In genomic region chr17:47439396-47440028, GRCm38 (mm10) we compare ENCODE assay signal across 12 mouse cellular contexts. TPM values are rescaled to one million over a fixed set of nuclear protein-coding genes. Genes with fewer than 3 reads are reported as not detected.
DNase-seq lines count a peak whose midpoint lies in the region; TF ChIP-seq lines count a peak whose summit lies in the region.
"Had no signal": no experiment of that assay in that cellular context is flagged by ENCODE, and none has a peak within 500 bp of the region (broad histone marks: within the 10 kb centered on the region; RNA-seq: fewer than 3 reads in every experiment).

No protein-coding gene starts in this region.

- no peak overlapping the region for H3K4me3 ChIP-seq in heart, embryonic 10.5 days
- H3K4me3 ChIP-seq in liver, adult 2 months (ENCODE audit: insufficient read depth, low read depth, low read length): no peak overlapping the region
- H3K4me3 ChIP-seq: erythroblast, embryonic 14.5 days had no signal

- TF ChIP-seq CTCF in liver, adult 2 months (IDR thresholded peaks at IDR 0.05; ENCODE audit: low read depth, low read length): no peak

- H3K9ac ChIP-seq in liver, adult 2 months (ENCODE audit: low read depth, low read length): peak overlapping the region; percentile 32; the same call in 1 of the 2 replicates

- no peaks in the 10 kb centered on the region for H3K36me3 ChIP-seq in heart, embryonic 10.5 days
- H3K36me3 ChIP-seq in liver, adult 2 months (ENCODE audit: control insufficient read depth, insufficient read depth, low read length): no peaks in the 10 kb centered on the region
- H3K36me3 ChIP-seq: hindbrain, embryonic 10.5 days had no signal

- H3K9me3 ChIP-seq in heart, embryonic 10.5 days: no peaks in the 10 kb centered on the region
- H3K9me3 ChIP-seq: hindbrain, embryonic 10.5 days had no signal

- TF ChIP-seq POLR2A in liver, adult 2 months (IDR thresholded peaks at IDR 0.05; ENCODE audit: extremely low read depth, insufficient read depth, low read length): peak; percentile 26; the same call in 1 of the 2 replicates

- WGBS in heart, embryonic 10.5 days: 43% methylated on average over 9 of the region's 9 CpGs
- WGBS in liver, adult 2 months: 8% methylated on average over 9 of the region's 9 CpGs

- H3K4me1 ChIP-seq in heart, embryonic 10.5 days: peaks cover 78% of the 10 kb centered on the region
- H3K4me1 ChIP-seq in liver, adult 2 months (ENCODE audit: control insufficient read depth, insufficient read depth, low read length): peaks cover 37% of the 10 kb centered on the region

- intact Hi-C loops in gastrocnemius, postnatal 14 days (cut with DNase I; ENCODE audit: low total_unique reads): no loop called here

- peaks cover 26% of the 10 kb centered on the region for H3K27me3 ChIP-seq in heart, embryonic 10.5 days (ENCODE audit: insufficient read depth, poor library complexity, severe bottlenecking)
- no peaks in the 10 kb centered on the region for H3K27me3 ChIP-seq in liver, adult 2 months (ENCODE audit: control insufficient read depth, insufficient read depth, low read length)

- H3K27ac ChIP-seq in heart, embryonic 10.5 days: peak overlapping the region; percentile 88
- H3K27ac ChIP-seq in liver, adult 2 months (replicated peaks; ENCODE audit: insufficient read depth, low read depth, low read length): peak overlapping the region; percentile 98

- peaks cover 44% of the 10 kb centered on the region for H3K79me2 ChIP-seq in liver, adult 2 months (ENCODE audit: control insufficient read depth, insufficient read depth, low read length)

- no peak for DNase-seq in heart, embryonic 10.5 days (ENCODE audit: low spot score)
- DNase-seq in heart, adult 8-10 months (ENCODE audit: low spot score): no peak
- DNase-seq in 416B (ENCODE audit: low read depth): peak; percentile 88
- DNase-seq in liver, adult 2 months (ENCODE audit: extremely low read depth, low read depth, low spot score): peak; percentile 97
- peak; percentile 70 for DNase-seq in lung, postnatal 36 days
- DNase-seq in left cerebral cortex, adult 9 months (ENCODE audit: low spot score in 2 of 2): no peak
- DNase-seq in gastrocnemius, postnatal 14 days: no peak
- no peak for DNase-seq in adrenal gland, postnatal 14 days

RNA-seq across cellular contexts. Expression of gene 1700001C19Rik, which starts 2.3 kb away (rescaled TPM):
- polyA plus RNA-seq in heart, embryonic 10.5 days (2016; fragmentation: Nextera tagmentation; extraction: Ambion mirVana): 0.63 and 1.3 TPM in 2 replicates
- total RNA-seq in heart, adult 8-10 months (2022): not detected
- 12.2 and 16.2 TPM in 2 replicates for total RNA-seq in liver, adult 2 months (2014; rRNA removed)
- polyA plus RNA-seq in liver, adult 2 months (2012; rRNA removed): 11.7 and 12.2 TPM in 2 replicates
- not detected for total RNA-seq in gastrocnemius, postnatal 14 days (2021)
- total RNA-seq in adrenal gland, postnatal 14 days (2021): 0.82 TPM in 1 of 2 replicates, not detected in the other
- total RNA-seq: layer of hippocampus, postnatal 25 days had no signal
- polyA plus RNA-seq: C2C12; erythroblast, embryonic 14.5 days had no signal

RNA-seq across cellular contexts. Expression of gene AI661453, which starts 3.1 kb away (rescaled TPM):
- 0.99 and 1.1 TPM in 2 replicates for polyA plus RNA-seq in heart, embryonic 10.5 days (2016; fragmentation: Nextera tagmentation; extraction: Ambion mirVana)
- total RNA-seq in heart, adult 8-10 months (2022): 1 to 10 TPM in 3 of 4 experiments, under 1 TPM in 1; 0.50 to 2.1 (median 1.2) TPM
- 2.4 and 6.2 TPM in 2 replicates for total RNA-seq in liver, adult 2 months (2014; rRNA removed)
- 5.7 and 6.3 TPM in 2 replicates for polyA plus RNA-seq in liver, adult 2 months (2012; rRNA removed)
- total RNA-seq in gastrocnemius, postnatal 14 days (2021): under 1 TPM; 0.31 to 0.49 TPM
- 1.4 and 1.7 TPM in 2 replicates for total RNA-seq in adrenal gland, postnatal 14 days (2021)
- polyA plus RNA-seq: erythroblast, embryonic 14.5 days had no signal

RNA-seq across cellular contexts. Expression of gene Guca1a, which starts 39.1 kb away (rescaled TPM):
- 2.3 and 3.6 TPM in 2 replicates for polyA plus RNA-seq in heart, embryonic 10.5 days (2016; fragmentation: Nextera tagmentation; extraction: Ambion mirVana)
- total RNA-seq in heart, adult 8-10 months (2022): under 1 TPM in 1 of 4 experiments, not detected in 3; 0.33 TPM
- total RNA-seq in liver, adult 2 months (2014; rRNA removed): 0.55 and 2.3 TPM in 2 replicates
- polyA plus RNA-seq in liver, adult 2 months (2012; rRNA removed): 2.7 and 2.8 TPM in 2 replicates
- total RNA-seq in gastrocnemius, postnatal 14 days (2021): under 1 TPM; 0.27 to 0.66 TPM
- 1.1 TPM in 2 replicates for total RNA-seq in adrenal gland, postnatal 14 days (2021)
- polyA plus RNA-seq: erythroblast, embryonic 14.5 days had no signal

RNA-seq across cellular contexts. Expression of gene Guca1b, which starts 54.3 kb away (rescaled TPM):
- polyA plus RNA-seq in heart, embryonic 10.5 days (2016; fragmentation: Nextera tagmentation; extraction: Ambion mirVana): 3.2 and 4.7 TPM in 2 replicates
- under 1 TPM in 3 of 4 experiments, not detected in 1; 0.17 to 0.37 (median 0.35) TPM for total RNA-seq in heart, adult 8-10 months (2022)
- 0.54 TPM in 1 of 2 replicates, not detected in the other for total RNA-seq in liver, adult 2 months (2014; rRNA removed)
- 0.65 and 0.71 TPM in 2 replicates for polyA plus RNA-seq in liver, adult 2 months (2012; rRNA removed)
- under 1 TPM; 0.22 to 0.41 TPM for total RNA-seq in gastrocnemius, postnatal 14 days (2021)
- 0.79 and 1.0 TPM in 2 replicates for total RNA-seq in adrenal gland, postnatal 14 days (2021)
- polyA plus RNA-seq: erythroblast, embryonic 14.5 days had no signal

Comparison
In these comparisons a context has a peak if more than half of its experiments do, and no peak if none do; other contexts are left out.
1. DNase-seq: peak in 416B (single experiment), liver, adult 2 months (single experiment) and lung, postnatal 36 days (single experiment); none in heart, embryonic 10.5 days (single experiment), heart, adult 8-10 months (single experiment), left cerebral cortex, adult 9 months (0 of 2), gastrocnemius, postnatal 14 days (single experiment) and adrenal gland, postnatal 14 days (single experiment).